Mouse (Mus musculus): ENCODE data around the gene Ube2d3.

DNA sequence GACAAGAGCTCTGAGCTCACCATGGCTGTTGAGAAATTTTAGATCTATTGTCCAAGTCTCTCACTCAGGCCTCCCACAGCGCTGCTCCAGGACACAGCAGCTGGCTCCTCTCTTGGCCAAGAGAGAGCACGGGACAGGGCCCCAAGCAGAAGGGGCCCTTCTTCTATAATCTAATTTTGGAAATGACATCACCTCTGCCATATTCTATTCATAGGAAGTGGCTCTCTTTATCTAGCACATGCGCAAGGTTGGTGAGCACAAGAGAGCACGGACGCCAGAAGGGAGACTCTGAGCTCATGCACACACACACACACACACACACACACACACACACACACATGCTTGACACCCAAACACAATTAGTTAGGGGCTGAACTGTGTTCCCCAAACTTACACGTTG is 78.9 kb downstream of the Ube2d3 start:
- TF ChIP-seq POLR2A (IDR thresholded peaks at IDR 0.05; ENCODE audit: insufficient read length, low read depth), result no peak
- TF ChIP-seq USF1 (IDR thresholded peaks at IDR 0.05; ENCODE audit: low read depth), result no peak
- TF ChIP-seq E2F4 (IDR thresholded peaks at IDR 0.05; ENCODE audit: insufficient read depth), result no peak
- TF ChIP-seq TCF12 (IDR thresholded peaks at IDR 0.05; ENCODE audit: insufficient read depth, poor library complexity, severe bottlenecking), result peak; percentile 42
- no peak for TF ChIP-seq POLR2AphosphoS2 (IDR thresholded peaks at IDR 0.05; ENCODE audit: insufficient read length, low read depth)
- TF ChIP-seq MAX (IDR thresholded peaks at IDR 0.05; ENCODE audit: low read depth), result no peak
- TF ChIP-seq REST (IDR thresholded peaks at IDR 0.05; ENCODE audit: insufficient read depth, insufficient read length), result no peak

Measured in myocyte (in vitro differentiated cells).